Mouse (Mus musculus) intestine, embryonic 14.5 days (tissue): Measurements from ENCODE around the gene Fam71a. TPM values are rescaled to one million over a fixed set of nuclear protein-coding genes. Genes with fewer than 3 reads are reported as not detected.
A peak's percentile ranks its signal among the peaks of the same experiment; 100 is the strongest.

Source experiments
- ATAC-seq: fragments of 200-750 bp; cut with Nextera tagmentation; replicated peaks from 2 replicates; pipeline ENCODE4 v1.8.0; 2017; ENCODE audit warnings: low read depth, moderate number of reproducible peaks, moderate TSS enrichment, moderate library complexity; ENCODE audit not compliant: low FRiP score, low TSS enrichment
- DNase-seq: peaks from one replicate; pipeline ENCODE4 v3.0.0-alpha.2; 2018; ENCODE audit warnings: low spot score
- H3K27ac ChIP-seq: fragments of 300-500 bp; sonication (generic); 2 replicates; pipeline ENCODE4 v1.5.1; 2014; ENCODE audit warnings: low read depth, mild to moderate bottlenecking, control low read depth
- H3K27me3 ChIP-seq: fragments of 300-500 bp; sonication (generic); replicated peaks from 2 replicates; pipeline ENCODE4 v1.6.1; 2014; ENCODE audit warnings: low read length, control low read depth; ENCODE audit not compliant: control insufficient read depth, insufficient read depth
- H3K36me3 ChIP-seq: fragments of 300-500 bp; sonication (generic); 2 replicates; pipeline ENCODE4 v1.6.1; 2014; ENCODE audit warnings: low read length, control low read depth; ENCODE audit not compliant: control insufficient read depth, insufficient read depth
- H3K4me1 ChIP-seq: fragments of 300-500 bp; sonication (generic); replicated peaks from 2 replicates; pipeline ENCODE4 v1.6.1; 2014; ENCODE audit warnings: low read length, control low read depth, mixed read lengths; ENCODE audit not compliant: control insufficient read depth, insufficient read depth
- H3K4me2 ChIP-seq: fragments of 300-500 bp; sonication (generic); 2 replicates; pipeline ENCODE4 v1.6.1; 2014; ENCODE audit warnings: low read length
- H3K4me3 ChIP-seq: fragments of 300-500 bp; sonication (generic); 2 replicates; pipeline ENCODE4 v1.5.1; 2014; ENCODE audit warnings: low read depth, low read length, control low read depth, mixed read lengths
- H3K9ac ChIP-seq: fragments of 300-500 bp; sonication (generic); 2 replicates; pipeline ENCODE4 v1.6.1; 2014; ENCODE audit warnings: mild to moderate bottlenecking, low read length
- H3K9me3 ChIP-seq: fragments of 300-500 bp; sonication (generic); 2 replicates; pipeline ENCODE4 v1.6.1; 2016; ENCODE audit warnings: low read length, control low read depth; ENCODE audit not compliant: control insufficient read depth
- WGBS: fragments of 180-500 bp; shearing (Covaris S2); extraction: QIAGEN DNeasy Blood & Tissue Kit; methylation state at CpG from one replicate; pipeline ENCODE4 v1.1.7; 2014; 5-methylcytosine and 5-hydroxymethylcytosine counted together
- polyA plus RNA-seq: library from polyadenylated mRNA; unstranded; fragments of >200 nt; fragmentation: Nextera tagmentation; extraction: Ambion mirVana; gene quantifications from 2 replicates; pipeline ENCODE4 v1.2.1, GENCODE M21; 2014

Gene Fam71a
- polyA plus RNA-seq, 1 experiment from 2014 or later = not detected

- ATAC-seq (no peak), DNase-seq (no peak)
These were observed 25.6 kb downstream of the Fam71a start for GRCm38 (mm10) chr1:191138874-191139495.

DNA sequence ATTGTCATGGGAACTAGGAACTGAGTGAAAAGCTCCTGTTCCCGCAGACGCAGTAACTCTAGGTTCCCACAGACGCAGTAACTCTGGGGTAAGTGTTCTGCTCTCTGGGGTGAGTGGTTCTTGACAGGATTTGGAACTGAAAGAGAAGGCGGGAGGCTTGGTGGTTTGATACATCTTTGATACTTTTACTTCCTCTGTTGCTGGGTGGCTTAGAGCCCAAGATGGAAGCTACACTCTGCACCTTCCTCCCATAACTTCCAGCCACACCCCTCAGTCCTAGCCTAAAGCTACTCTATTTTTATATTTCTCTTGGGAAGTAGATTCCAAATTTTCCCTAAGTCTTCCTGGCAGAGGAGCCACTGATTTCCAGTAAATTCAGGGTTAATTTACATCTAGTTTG is 26.2 kb downstream of the Fam71a start:
- Histone ChIP-seq H3K4me1 (no peaks in the 10 kb centered on the region), H3K27me3 (no peaks in the 10 kb centered on the region), H3K36me3 (no peaks in the 10 kb centered on the region), H3K4me3 (no peak overlapping the region), H3K27ac (no peak overlapping the region), H3K9me3 (no peaks in the 10 kb centered on the region), H3K9ac (no peak overlapping the region), H3K4me2 (no peak overlapping the region)
- no peak for DNase-seq
- WGBS = 93% methylated on average over 4 of the region's 4 CpGs
- no peak for ATAC-seq

More at GRCm38 (mm10) chr1:191138874-191139495, 25.6 kb downstream of the Fam71a start:
- no peak overlapping the region for H3K4me3 ChIP-seq
- no peaks in the 10 kb centered on the region for H3K36me3 ChIP-seq
- H3K27ac ChIP-seq = no peak overlapping the region
- H3K4me1 ChIP-seq = no peaks in the 10 kb centered on the region
- H3K9me3 ChIP-seq = no peaks in the 10 kb centered on the region
- H3K9ac ChIP-seq = no peak overlapping the region
- no peak overlapping the region for H3K4me2 ChIP-seq
- no peaks in the 10 kb centered on the region for H3K27me3 ChIP-seq
- WGBS = 67% methylated on average over 7 of the region's 7 CpGs

- no peak overlapping the region for H3K4me3 ChIP-seq
- H3K36me3 ChIP-seq = no peaks in the 10 kb centered on the region
- WGBS = 36% methylated on average over 4 of the region's 4 CpGs
- H3K4me2 ChIP-seq = no peak overlapping the region
- ATAC-seq = peak; percentile 71
- no peak overlapping the region; the same call in 1 of the 2 replicates for H3K27ac ChIP-seq
- no peak for DNase-seq
- no peak overlapping the region for H3K9ac ChIP-seq
- H3K9me3 ChIP-seq = no peaks in the 10 kb centered on the region
- peaks cover 3% of the 10 kb centered on the region; the same call in 1 of the 2 replicates for H3K4me1 ChIP-seq
- H3K27me3 ChIP-seq = no peaks in the 10 kb centered on the region
These were observed 29.2 kb downstream of the Fam71a start for GRCm38 (mm10) chr1:191135406-191135805.

- Histone ChIP-seq H3K9me3 (peaks cover 8% of the 10 kb centered on the region; the same call in 1 of the 2 replicates), H3K4me3 (no peak overlapping the region), H3K27me3 (no peaks in the 10 kb centered on the region), H3K9ac (no peak overlapping the region), H3K36me3 (no peaks in the 10 kb centered on the region), H3K27ac (no peak overlapping the region), H3K4me1 (peaks cover 3% of the 10 kb centered on the region; the same call in 1 of the 2 replicates), H3K4me2 (no peak overlapping the region)
- ATAC-seq (no peak), DNase-seq (no peak)
- WGBS = 65% methylated on average over 5 of the region's 5 CpGs
These were observed 31.7 kb downstream of the Fam71a start for GRCm38 (mm10) chr1:191132934-191133333.

DNA sequence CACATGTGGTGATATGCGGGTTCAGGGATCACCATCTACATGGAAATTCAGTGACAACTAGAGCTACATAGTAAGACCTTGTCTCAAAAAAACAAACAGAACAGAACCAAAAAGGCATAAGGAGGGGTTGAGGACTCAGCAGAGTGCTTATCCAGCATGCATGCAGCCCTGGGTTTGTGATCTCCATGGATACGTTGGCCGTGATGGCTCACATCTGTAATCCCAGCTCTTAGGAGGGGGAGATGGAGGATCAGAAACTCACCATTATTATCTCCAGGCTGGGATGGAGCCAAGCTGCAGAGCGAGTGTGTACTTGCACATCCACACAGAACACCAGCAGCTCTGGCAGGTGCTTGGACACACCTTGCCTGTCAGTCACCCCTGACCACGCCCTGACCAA is 32.4 kb downstream of the Fam71a start:
- Histone ChIP-seq H3K4me2 (no peak overlapping the region), H3K9me3 (peaks cover 8% of the 10 kb centered on the region; the same call in 1 of the 2 replicates), H3K27ac (no peak overlapping the region), H3K4me3 (no peak overlapping the region), H3K27me3 (no peaks in the 10 kb centered on the region), H3K36me3 (no peaks in the 10 kb centered on the region), H3K9ac (no peak overlapping the region), H3K4me1 (peaks cover 3% of the 10 kb centered on the region; the same call in 1 of the 2 replicates)
- ATAC-seq = no peak
- 52% methylated on average over 5 of the region's 5 CpGs for WGBS
- DNase-seq = peak; percentile 65

DNA sequence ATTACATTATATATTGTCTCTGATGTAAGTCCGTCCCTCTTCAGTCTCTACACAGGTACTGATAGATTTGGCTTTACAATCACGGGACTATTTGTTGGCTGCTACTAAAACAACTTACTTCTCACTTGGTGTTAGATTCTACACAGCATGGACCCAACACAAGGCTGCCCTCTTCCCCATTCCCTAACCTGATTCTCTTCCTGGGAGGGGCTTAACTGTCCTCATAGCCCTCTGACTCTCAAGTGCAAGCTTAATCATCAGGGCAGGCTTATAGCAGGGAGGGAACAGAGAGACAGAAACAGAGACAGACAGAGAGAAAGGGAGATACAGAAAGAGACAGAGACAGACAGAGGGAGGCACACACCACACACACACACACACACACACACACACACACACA is 32.9 kb downstream of the Fam71a start:
- Histone ChIP-seq H3K9ac (no peak overlapping the region), H3K4me2 (no peak overlapping the region), H3K36me3 (no peaks in the 10 kb centered on the region), H3K27ac (no peak overlapping the region), H3K4me3 (no peak overlapping the region), H3K4me1 (peaks cover 3% of the 10 kb centered on the region; the same call in 1 of the 2 replicates), H3K27me3 (no peaks in the 10 kb centered on the region), H3K9me3 (peaks cover 8% of the 10 kb centered on the region; the same call in 1 of the 2 replicates)
- 81% methylated on average over 2 of the region's 2 CpGs for WGBS
- DNase-seq (no peak), ATAC-seq (no peak)

- Histone ChIP-seq H3K27ac (no peak overlapping the region), H3K4me3 (peak overlapping the region; percentile 21), H3K4me2 (peak overlapping the region; percentile 54), H3K36me3 (no peaks in the 10 kb centered on the region), H3K9ac (no peak overlapping the region), H3K4me1 (no peaks in the 10 kb centered on the region), H3K27me3 (no peaks in the 10 kb centered on the region), H3K9me3 (peaks cover 8% of the 10 kb centered on the region; the same call in 1 of the 2 replicates)
- ATAC-seq (peak; percentile 90), DNase-seq (peak; percentile 86)
- 12% methylated on average over 38 of the region's 38 CpGs for WGBS
These were observed 38.6 kb downstream of the Fam71a start for GRCm38 (mm10) chr1:191125811-191126638.

- no peak overlapping the region for H3K9ac ChIP-seq
- H3K4me1 ChIP-seq = no peaks in the 10 kb centered on the region
- DNase-seq (no peak), ATAC-seq (no peak)
- no peaks in the 10 kb centered on the region for H3K36me3 ChIP-seq
- 73% methylated on average over 4 of the region's 4 CpGs for whole genome bisulfite sequencing
- no peak overlapping the region for H3K4me3 ChIP-seq
- H3K27me3 ChIP-seq = no peaks in the 10 kb centered on the region
- H3K4me2 ChIP-seq = no peak overlapping the region
- H3K27ac ChIP-seq = no peak overlapping the region
- no peaks in the 10 kb centered on the region; the same call in 1 of the 2 replicates for H3K9me3 ChIP-seq
These were observed 40.3 kb downstream of the Fam71a start for GRCm38 (mm10) chr1:191124288-191124687.
